Mouse (Mus musculus) mesoderm, embryonic 11.5 days (tissue): ENCODE results near the gene Thrap3.
"Not testable (repeated sequence)": the region's sequence is repeated elsewhere in the genome, so short reads cannot be mapped to it uniquely, and the experiment has no call there.

Experiments
- DNase-seq: peaks from one replicate; pipeline ENCODE4 v3.0.0-alpha.2; 2012; ENCODE audit warnings: low read depth, low spot score

Gene Thrap3

DNA sequence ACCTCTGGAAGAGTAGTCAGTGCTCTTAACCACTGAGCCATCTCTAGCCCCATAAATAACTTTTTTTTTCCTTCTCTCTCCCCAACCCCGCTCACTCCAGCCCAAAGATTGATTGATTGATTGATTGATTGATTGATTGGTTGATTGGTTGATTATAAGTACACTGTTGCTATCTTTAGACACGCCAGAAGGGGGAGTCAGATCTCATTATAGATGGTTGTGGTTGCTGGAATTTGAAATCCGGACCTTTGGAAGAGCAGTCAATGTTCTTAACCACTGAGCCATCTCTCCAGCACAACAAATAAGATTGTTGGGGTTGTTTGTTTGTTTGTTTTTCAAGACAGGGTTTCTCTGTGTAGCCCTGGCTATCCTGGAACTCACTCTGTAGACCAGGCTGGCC lies 17.0 kb upstream of the Thrap3 start:
- DNase-seq: not testable (repeated sequence)

DNA sequence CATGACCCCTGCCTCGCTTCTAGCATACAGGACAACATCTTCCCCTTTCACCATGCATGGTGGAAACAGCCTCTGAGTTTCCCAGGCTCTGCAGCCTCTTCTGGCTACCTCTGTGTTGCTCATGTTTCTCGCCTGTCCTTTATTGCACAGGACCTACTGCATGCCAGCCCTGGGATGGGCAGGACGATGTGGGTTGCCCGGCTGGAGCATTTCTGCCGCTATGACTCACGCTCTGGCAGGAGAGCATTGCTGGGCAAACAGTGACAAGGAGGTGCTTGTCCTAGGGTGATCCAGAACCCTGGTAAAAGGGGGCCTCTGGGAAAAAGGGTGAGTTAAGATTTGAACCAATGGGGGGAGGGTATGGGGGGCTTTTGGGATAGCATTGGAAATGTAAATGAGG lies 15.2 kb upstream of the Thrap3 start:
- no peak for DNase-seq

DNA sequence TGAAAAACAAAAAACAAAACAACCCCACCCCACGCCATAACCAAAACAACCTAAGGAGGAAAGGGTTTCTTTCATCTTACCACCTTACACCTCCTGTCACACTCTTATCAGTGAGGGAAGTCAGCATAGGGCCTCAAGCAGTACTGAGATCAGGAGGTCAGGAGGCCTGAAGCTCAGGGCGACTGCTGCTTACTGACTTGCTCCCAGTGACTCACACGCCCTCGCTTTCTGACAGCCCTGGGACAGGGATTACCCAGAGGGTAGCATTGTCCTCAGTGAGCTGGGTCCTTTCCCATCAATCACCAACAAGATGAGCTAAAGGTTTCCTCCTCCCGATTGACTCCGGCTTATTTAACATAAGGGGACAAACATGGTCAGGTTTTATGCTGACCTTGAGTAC lies 4.5 kb upstream of the Thrap3 start:
- no peak for DNase-seq

- no peak for DNase-seq
Observed at GRCm38 (mm10) chr4:126205386-126205785, 2.8 kb upstream of the Thrap3 start.

DNA sequence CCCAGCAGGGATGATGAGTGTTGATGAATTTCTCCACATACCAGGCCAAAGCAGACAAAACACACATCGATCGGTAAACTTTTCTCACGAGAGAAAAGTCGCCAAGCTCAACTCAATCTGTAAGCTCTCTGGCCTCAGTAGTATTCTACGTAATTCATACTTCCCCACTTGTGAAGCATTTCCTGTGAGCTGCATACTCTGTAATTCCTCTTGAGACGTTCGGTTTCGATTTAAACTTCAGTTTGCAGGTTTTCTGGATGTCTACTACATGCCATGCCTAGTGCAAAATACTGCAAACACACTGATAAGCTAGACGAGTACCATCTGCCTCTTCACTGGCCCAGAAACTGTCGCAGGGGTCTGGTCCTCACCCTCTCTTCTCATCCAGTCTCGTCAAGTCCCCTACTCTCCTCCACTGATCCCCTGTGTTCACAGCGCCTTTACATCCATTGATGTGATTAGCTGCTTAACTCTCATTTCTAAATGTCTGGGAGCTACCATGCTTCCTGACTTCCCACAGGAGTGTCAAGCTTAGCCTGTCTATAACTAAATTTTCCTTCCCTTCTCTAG lies 2.2 kb upstream of the Thrap3 start:
- DNase-seq: no peak

- no peak for DNase-seq
Observed at GRCm38 (mm10) chr4:126204016-126204415, 1.5 kb upstream of the Thrap3 start.

DNA sequence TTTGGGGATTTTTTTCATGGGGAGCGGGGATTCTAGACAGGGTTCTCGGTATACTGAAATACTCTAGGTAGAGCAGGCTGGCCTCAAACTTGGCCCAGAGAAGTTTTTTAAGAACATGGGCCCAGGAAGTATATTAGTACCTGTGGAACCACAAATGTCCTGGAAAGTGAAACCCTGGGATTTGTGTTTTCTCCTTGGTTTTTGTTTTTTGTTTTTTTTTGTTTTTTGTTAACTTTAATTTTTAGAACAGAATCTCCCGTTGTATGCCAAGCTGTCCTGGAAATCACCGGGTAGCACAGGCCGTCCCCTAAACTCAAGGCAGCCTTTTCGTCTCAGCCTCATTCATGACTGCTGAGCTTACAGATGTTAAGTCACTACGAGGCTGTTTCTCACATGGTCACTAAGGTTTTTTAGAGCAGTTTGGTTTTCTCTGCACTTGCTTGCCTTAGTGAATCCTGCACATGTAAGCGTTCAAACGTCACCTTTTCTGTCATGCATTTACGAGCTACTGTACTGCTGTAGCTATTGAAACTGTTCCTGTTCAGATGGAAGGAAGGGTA lies 856 bp upstream of the Thrap3 start:
- no peak for DNase-seq

GRCm38 (mm10) chr4:126201514-126202302 lies 852 bp downstream of the Thrap3 start:
- DNase-seq: peak; percentile 57

DNA sequence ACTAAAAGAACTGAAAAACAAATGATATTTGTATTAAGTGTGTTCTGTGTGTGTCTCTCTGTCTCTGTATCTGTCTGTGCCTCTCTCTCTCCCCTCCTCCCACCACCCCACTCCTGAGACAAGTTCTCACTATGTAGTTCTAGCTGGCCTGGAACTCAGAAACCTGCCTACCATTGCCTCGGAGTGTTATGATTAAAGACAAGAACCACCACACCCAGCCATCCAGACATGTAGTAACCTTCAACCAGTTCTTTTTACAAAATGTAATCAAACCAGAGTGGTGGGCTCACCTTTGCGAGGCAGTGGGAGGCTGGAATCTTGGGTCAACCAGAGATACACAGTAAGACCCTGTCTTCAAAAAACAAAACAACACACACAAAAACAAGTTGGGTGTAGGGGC lies 1.9 kb downstream of the Thrap3 start:
- no peak for DNase-seq

DNA sequence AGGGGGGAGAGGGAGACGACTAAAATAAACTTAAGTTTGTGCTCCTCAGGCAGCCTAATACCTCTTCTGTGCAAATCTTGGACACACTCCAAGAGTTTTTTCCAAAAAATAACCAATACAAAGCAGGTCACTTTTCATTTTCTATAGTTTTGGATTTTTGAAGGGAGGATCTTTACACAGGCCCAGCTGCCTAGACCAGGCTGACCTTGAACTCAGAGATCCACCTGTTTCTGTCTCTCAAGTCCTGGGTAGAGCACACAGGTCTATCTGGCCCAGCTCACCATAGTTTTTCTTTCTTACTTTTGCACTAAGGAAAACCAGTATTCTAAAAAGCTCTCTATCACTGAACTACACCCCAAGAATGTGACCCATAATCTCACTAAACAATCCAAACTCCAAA lies 2.5 kb downstream of the Thrap3 start:
- no peak for DNase-seq

DNA sequence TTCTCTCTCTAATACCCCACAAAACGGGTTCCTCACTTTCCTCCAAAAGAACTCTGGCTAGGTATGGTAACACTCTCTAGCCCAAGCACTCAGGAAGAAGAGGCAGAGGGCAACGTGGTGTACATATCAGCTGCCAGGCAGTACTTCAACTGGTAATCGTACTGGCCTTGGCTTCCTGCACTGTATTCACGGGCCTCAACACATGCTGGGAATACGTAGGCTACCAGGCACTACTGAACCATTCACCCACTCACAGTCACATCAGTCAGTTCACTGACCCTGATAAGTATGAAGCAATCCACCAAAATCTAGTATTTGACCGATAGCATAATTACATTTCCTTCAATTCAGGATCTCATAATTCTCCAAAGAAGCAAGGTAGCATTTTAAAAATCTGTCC lies 3.0 kb downstream of the Thrap3 start:
- DNase-seq: no peak

- no peak for DNase-seq
Observed at GRCm38 (mm10) chr4:126197485-126197884, 5.1 kb downstream of the Thrap3 start.

DNA sequence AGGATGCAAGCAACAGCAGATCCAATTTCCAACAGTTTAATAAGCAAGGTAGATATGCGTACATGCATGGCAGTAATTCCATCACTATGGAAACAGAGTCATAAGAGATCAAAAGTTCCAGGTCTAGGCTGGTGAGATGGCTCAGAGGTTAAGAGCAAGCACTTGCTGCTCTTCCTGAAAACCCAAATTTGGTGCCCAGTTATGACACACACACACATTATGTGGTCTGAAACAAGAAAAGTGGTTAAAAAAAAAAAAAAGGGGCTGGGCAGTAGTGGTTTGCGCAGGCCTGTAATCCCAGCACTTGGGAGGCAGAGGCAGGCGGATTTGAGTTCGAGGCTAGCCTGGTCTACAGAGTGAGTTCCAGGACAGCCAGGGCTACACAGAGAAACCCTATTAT lies 7.6 kb downstream of the Thrap3 start:
- DNase-seq: no peak

- no peak for DNase-seq
Observed at GRCm38 (mm10) chr4:126194216-126194615, 8.3 kb downstream of the Thrap3 start.

DNA sequence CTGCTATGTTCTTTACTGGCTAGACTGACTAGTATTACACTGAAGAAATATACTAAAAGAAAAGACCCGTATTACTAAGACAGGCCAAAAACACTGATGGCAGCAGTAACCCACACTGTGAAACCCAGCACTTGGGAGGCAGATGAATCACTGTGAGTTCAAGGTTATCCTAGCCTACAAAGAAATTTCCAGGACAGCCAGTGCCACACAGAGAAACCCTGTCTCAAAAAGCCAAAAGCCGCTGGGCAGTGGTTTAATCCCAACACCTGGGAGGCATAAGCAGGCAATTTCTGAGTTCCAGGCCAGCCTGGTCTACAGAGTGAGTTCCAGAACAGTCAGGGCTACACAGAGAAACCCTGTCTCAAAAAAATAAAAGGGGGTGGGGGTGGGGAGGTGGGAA lies 11.9 kb downstream of the Thrap3 start:
- no peak for DNase-seq

- DNase-seq: no peak
Observed at GRCm38 (mm10) chr4:126187096-126187495, 15.5 kb downstream of the Thrap3 start.

DNA sequence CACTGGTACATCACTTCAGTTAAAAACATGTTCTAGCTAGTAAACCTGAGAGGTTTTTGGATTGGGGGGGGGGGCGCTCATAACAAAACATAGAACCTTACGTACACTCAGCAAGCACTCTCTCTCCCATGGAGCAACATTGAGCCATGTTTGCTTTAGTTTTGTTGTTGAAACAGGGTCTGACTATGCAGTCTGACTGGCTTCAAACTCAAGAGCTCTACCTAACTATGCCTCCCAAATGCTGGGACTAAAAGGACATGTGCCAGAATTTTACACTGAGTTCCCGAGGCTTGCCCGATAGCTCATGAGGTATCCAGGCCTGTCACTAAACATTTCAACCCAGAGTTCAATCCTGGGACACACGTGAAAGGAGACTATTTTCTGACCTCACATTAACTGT lies 19.5 kb downstream of the Thrap3 start:
- no peak for DNase-seq

DNA sequence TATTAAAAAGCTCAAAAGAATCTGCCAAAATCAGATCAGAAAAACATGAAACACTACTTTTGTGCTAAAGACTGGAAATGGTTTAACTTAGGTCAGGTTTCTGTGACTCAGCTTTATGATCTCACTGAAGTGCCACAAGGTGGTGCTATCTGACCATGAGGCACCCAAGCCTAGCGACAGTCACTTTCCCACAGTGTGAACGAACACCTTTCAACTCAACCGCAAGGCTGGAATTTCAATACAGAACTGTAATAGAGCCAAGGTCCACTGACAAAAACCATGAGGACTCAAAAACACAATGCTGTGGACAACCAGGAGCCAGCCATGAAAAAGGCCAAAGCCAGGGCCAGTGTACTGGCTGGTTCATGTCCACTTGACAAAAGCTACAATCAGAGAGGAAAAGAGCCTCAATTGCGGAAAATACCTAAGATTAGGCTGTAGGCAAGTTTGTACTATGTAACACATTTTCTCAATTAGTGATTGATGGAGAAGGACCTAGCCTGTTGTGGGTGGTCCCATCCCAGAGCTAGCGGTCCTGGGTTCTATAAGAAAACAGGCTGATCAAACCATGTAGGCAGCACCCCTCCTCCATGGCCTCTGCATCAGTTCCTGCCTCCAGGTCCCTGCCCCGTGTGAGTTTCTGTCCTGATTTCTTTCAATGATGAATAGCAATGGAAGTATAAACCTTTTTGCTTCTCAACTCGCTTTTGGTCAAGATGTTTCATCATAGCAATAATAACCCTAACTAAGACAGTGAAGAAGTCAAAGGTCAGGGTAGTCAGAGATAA lies 21.2 kb downstream of the Thrap3 start:
- DNase-seq: peak; percentile 43

- DNase-seq: not testable (repeated sequence)
Observed at GRCm38 (mm10) chr4:126175980-126176379, 26.6 kb downstream of the Thrap3 start.

DNA sequence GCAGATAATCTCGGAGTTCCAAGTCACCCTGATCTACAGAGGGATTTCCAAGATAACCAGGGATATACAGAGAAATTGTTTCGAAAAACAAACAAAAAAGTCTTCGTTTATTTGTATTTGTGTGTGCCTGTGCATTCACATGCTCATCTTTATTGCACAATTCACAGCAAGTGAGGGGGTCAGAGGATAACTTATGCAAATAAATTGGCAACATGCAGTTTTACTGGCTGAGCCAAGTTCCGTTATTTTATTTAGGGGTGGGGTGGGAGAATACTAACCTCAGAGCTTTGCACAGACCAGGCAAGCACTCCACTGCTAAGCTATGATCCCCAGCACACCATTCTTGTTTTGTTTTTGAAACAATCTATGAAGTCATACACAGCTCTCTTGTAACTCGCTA lies 28.8 kb downstream of the Thrap3 start:
- DNase-seq: no peak

DNA sequence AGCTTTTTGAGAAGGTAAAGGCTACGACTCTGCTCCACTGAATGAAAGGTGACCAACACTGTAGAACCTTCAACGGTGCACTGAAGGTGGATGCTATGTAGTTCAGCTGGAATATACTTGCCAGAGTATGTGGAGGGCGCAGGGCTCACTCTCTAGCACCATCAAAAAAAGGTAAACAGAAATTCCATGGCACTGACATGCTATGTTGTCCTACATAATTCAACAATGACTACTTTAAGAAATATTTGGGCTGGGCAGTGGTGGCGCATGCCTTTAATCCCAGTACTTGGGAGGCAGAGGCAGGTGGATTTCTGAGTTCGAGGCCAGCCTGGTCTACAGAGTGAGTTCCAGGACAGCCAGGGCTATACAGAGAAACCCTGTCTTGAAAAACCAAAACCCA lies 31.8 kb downstream of the Thrap3 start:
- not testable (repeated sequence) for DNase-seq

DNA sequence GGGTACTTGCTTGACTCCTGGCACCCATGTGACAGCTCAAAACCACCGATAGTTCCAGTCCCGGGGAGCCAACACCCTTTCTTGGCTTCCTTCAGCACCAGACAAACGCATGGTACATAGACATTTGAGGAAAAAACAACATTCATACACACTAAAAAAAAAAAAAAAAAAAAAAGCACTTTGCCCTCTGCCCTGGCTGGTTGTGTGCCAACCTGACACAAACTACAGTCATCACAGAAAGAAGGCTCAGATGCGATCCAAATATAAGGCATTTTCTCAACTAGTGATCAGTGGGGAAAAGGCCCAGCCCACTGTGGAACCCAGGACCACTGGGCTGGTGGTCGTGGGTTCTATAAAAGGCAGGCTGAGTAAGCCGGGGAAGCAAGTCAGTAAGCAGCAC lies 33.7 kb downstream of the Thrap3 start:
- DNase-seq: no peak
